Mouse (Mus musculus) embryo, embryonic 11.5 days (tissue): ENCODE measurements around the gene Ugt1a5.
A peak's percentile ranks its signal among the peaks of the same experiment; 100 is the strongest.
"Not testable (repeated sequence)": the region's sequence is repeated elsewhere in the genome, so short reads cannot be mapped to it uniquely, and the experiment has no call there.

Experiments
- DNase-seq: peaks from one replicate; pipeline ENCODE4 v3.0.0-alpha.2; 2012; ENCODE audit warnings: low read depth, low spot score

The Ugt1a5 gene

DNA sequence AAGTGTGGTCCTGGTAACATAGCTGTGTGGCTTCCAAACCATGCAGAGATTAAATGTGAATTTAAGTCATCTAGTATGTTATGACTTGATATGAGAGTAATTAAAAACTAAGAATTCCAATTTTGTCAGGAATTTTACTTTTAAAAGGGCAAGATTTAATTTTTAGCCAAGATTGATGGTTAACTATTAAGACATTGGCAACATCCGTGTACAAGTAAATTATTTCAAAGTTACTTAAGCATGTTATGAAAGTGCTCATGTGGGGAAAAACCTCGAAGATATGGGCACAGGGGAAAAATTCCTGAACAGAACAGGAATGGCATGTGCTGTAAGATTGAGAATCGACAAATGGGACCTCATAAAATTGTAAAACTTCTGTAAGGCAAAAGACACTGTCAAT is 31.6 kb downstream of the Ugt1a5 start:
- DNase-seq: no peak

GRCm38 (mm10) chr1:88199996-88200395 is 34.2 kb downstream of the Ugt1a5 start:
- no peak for DNase-seq

- DNase-seq: no peak
These were observed 34.6 kb downstream of the Ugt1a5 start, which contains the start of gene Ugt1a2 for GRCm38 (mm10) chr1:88200456-88200855. Ugt1a2 (plus strand) TSS chr1:88200601.

- peak; percentile 73 for DNase-seq
These were observed 39.6 kb downstream of the Ugt1a5 start, which contains the start of gene Dnajb3 for GRCm38 (mm10) chr1:88205294-88205922. Dnajb3 (minus strand) TSS chr1:88205782.

GRCm38 (mm10) chr1:88206843-88207479 is 41.1 kb downstream of the Ugt1a5 start:
- no peak for DNase-seq

DNA sequence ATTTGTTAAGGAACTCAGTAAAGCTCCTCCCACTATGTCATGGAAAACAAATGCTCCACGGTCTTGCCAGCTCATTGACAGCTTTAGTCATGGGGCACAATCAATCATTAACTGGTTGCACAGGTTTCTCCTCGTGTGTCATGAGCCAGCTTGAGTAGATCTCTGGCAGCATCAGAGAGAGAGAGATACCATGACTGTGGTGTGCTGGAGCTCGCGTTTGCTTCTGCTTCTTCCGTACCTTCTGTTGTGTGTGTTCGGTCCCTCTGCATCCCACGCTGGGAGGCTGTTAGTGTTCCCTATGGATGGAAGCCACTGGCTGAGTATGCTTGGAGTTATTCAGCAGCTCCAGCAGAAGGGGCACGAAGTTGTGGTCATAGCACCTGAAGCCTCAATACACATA is 46.0 kb downstream of the Ugt1a5 start, which contains the start of gene Ugt1a1:
TSS of gene Ugt1a1 (plus strand) at position 148 of the 400 bp plus-strand sequence.
- no peak for DNase-seq

DNA sequence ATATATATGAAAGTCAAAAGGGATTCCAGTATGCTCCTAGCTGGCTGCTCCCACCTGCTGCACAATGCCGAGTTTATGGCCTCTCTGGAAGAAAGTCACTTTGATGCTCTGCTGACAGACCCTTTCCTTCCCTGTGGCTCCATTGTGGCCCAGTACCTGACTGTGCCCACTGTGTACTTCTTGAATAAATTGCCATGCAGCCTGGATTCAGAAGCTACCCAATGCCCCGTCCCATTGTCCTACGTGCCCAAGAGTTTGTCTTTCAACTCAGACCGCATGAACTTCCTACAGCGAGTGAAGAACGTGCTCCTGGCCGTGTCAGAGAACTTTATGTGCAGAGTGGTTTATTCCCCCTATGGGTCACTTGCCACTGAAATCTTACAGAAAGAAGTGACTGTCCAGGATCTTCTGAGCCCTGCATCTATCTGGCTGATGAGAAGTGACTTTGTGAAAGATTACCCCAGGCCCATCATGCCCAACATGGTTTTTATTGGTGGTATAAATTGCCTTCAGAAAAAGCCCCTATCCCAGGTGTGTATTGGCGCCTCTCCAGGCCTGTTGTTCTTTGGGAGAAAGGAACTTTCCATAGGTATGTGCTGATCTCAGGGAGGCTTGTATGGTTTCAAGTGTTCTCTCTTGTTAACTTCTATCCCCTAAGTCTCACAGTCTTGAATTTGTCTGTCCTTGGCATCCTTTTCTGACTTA is 46.7 kb downstream of the Ugt1a5 start:
- no peak for DNase-seq

DNA sequence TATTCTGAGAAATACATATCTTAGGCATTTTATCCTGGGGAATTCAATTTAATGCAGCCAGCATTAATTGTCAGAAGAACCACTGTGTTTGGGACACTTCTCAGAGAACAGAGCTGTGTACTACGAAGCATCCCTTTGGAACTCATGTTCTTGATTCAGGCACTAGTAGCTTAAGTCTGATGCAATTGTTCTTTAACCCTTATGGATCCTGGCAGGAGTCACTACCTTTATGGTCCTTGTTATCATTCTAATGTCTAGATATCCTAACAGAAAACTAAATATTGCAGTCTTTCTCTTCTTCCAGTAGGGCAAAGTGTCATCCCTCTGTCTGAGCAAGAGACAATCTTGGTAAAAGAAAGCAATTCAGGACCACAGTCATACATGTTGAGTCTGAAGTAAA is 47.2 kb downstream of the Ugt1a5 start:
- no peak for DNase-seq

DNA sequence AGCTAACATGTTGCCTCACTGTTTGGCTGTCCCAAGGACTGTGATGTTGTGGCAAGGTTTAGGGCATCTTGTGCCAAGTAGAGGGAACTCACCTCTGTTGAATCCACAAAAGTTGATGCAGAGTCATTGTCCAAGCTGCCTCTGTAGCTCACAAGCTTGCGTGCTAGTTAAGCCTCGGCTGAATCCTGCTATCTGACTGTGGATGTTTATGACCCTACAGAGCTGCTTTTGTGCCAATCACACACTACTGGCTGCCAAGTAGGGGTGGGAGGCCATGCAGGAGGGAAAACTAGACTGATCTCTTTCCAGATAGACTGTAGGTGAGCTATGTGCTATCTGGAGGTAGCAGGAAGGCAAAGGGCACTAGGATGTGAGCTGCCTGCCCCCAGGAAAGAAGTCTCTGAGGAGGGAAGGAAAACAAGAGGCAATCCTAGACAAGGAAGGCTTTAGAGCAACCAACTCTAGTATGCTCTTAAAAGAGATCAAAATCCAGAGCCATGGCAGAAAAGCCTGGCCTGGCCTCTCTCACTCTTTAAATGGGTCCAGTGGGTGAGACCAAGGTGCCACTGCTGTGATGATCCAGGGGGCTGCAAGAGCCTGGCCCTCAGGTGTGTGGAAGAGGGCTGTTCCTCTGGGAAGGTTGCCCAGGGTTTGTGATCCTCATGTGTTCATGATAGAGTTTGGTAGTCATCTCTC is 48.1 kb downstream of the Ugt1a5 start:
- DNase-seq: no peak

GRCm38 (mm10) chr1:88214462-88214952 is 48.7 kb downstream of the Ugt1a5 start:
- no peak for DNase-seq

GRCm38 (mm10) chr1:88215466-88216380 is 49.9 kb downstream of the Ugt1a5 start:
- DNase-seq: no peak

DNA sequence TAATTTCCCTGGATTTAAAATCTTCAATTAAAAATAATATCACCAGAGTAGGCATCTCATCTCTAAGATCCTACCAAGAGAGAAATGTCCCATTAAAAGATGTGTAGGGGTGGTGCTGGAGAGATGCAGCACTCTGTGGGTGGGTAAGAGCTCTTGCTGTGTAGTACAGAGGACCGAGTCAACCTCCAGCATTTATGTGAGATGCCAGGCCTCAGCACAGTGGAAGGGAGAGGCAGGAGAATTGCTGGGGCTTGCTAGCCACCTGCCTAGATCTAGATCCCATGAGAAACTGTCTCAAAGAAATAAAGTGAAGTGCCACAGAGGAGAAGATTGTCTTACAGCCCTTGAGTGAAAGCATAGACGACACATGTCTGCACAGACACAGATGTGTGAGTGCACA is 50.7 kb downstream of the Ugt1a5 start:
- DNase-seq: no peak

GRCm38 (mm10) chr1:88217144-88217543 is 51.3 kb downstream of the Ugt1a5 start:
- no peak for DNase-seq

GRCm38 (mm10) chr1:88217576-88217975 is 51.8 kb downstream of the Ugt1a5 start:
- no peak for DNase-seq

GRCm38 (mm10) chr1:88218051-88218450 is 52.2 kb downstream of the Ugt1a5 start:
- no peak for DNase-seq

DNA sequence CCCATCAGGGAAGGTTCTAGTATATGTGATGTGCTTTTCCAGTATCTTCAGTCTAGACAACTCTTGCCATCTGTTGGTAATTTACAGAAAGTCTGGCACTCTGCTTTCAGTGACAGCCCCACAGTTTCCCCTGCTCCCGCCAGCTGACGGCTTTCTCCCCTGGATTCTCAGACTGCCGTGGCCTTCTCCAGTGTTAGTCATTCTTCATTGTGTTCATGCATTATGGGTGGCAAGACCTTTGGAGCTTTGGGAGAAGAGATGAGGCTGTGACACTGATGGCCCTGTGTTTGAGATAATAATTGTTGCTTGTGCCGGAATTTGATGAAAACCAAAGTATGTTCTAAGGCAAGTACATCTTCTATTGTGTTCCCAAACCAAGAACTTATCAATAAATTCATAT is 52.8 kb downstream of the Ugt1a5 start:
- DNase-seq: no peak

DNA sequence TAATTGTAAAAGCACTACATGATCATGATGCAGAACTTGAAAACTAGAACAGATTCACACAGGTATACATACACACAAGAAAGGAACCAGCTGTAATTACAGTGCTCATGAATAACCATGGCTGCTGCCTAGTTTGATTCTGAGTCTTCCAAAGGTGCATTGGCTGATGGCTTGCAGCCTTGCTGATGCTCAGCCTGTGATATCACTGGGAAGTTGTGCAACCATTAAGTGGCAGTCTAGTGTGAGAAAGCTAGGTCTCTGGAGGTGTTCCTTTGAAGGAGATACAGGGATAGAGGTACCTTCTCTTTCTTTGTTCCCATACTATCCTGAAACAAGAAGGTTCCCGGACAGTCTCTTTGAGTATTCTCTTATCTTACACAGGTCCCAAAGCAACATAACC is 53.2 kb downstream of the Ugt1a5 start:
- DNase-seq: no peak

DNA sequence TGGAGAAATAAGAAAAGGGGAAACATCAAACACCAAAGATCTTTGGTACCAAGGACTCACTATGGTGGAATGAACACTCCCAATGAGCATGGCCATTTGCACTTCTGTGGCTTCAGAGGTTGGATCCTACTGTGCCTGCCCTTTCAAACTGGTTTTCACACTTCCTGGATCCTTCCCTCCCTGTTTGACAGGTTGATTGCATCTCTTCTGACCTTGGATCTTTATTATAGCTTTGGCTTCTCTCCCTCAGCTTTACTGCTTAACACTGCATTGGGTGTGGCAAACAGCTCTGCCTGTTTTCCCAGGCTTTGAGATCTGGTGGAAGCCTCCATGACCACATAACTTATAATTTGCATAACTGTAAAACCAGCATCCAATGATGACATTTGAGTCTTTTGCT is 54.5 kb downstream of the Ugt1a5 start:
- no peak for DNase-seq

DNA sequence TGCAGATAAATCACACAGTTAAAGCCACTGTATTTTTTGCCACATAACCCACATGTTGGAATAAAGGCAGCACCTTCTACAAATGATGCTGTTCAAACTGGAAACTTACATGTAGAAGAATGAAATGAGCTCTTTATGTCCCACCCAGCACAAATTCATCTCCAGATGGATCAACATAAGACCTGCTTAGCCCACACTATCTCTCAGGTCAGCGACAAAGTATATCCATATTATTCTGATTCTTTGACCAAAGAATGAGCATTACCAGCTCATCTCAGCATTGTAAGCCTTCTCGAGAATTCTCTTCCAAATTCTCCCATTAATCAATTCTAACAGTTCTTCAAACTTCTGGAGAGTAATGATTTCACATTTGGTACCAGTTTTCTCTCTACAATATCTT is 56.4 kb downstream of the Ugt1a5 start:
- DNase-seq: no peak

DNA sequence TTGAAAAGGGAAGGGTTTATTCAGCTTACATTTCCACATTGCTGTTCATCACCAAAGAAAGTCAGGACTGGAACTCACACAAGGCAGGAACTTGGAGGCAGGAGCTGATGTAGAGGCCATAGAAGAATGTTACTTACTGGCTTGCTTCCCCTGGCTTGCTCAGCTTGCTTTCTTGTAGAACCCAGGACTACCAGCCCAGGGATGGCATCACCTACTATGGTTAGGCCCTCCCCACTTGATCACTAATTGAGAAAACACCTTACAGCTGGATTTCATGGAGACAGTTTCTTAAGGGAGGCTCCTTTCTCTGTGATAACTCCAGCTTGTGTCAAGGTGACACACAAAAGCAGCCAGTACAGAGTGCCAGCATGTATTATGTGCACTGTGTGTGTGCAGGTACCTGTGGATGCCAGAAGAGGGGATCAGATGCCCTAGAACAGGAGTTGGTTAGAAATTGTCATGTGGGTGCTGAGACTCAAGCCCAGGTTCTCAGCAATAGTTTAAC is 57.3 kb downstream of the Ugt1a5 start:
- DNase-seq: not testable (repeated sequence)

DNA sequence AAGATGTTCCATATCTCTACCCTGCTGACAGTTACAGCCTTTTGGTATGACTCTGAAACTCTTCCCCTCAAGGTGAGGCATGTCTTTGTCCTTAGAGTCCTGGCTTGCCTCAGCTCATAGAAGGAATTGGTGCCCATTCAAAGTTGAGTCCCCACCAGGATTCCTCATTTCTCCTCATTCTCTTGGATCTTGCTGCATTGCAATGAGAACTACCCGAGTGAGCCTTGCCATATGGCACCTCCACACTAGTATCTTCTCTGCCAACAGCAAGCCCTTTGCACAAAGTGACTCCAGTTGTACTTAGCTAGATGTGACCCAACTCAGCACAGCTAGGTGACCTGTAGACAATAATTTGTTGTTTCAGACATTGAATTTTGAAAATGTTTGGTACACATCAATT is 57.8 kb downstream of the Ugt1a5 start:
- DNase-seq: no peak
